Mouse (Mus musculus) intestine, postnatal 0 days (tissue): Measurements from ENCODE around the gene 2410004P03Rik. TPM values are rescaled to one million over a fixed set of nuclear protein-coding genes. Genes with fewer than 3 reads are reported as not detected.

Source experiments
- ATAC-seq: fragments of 200-750 bp; cut with Nextera tagmentation; 2 replicates; pipeline ENCODE4 v1.8.0; 2017; ENCODE audit warnings: mild to moderate bottlenecking, moderate TSS enrichment, moderate library complexity
- H3K27ac ChIP-seq: fragments of 300-500 bp; sonication (generic); 2 replicates; pipeline ENCODE4 v1.5.1; 2014; ENCODE audit warnings: mild to moderate bottlenecking, low read depth, low read length, moderate library complexity
- H3K27me3 ChIP-seq: fragments of 300-500 bp; sonication (generic); replicated peaks from 2 replicates; pipeline ENCODE4 v1.6.1; 2014; ENCODE audit warnings: low read length, mixed read lengths; ENCODE audit not compliant: control insufficient read depth, insufficient read depth
- H3K36me3 ChIP-seq: fragments of 300-500 bp; sonication (generic); 2 replicates; pipeline ENCODE4 v1.6.1; 2014; ENCODE audit warnings: mild to moderate bottlenecking, moderate library complexity; ENCODE audit not compliant: control insufficient read depth, insufficient read depth
- H3K4me1 ChIP-seq: fragments of 300-500 bp; sonication (generic); replicated peaks from 2 replicates; pipeline ENCODE4 v1.6.1; 2014; ENCODE audit warnings: antibody characterized with exemption, low read length, mixed read lengths; ENCODE audit not compliant: control insufficient read depth, insufficient read depth
- H3K4me2 ChIP-seq: fragments of 300-500 bp; sonication (generic); replicated peaks from 2 replicates; pipeline ENCODE4 v1.6.1; 2014; ENCODE audit warnings: low read depth, mild to moderate bottlenecking, moderate library complexity
- H3K4me3 ChIP-seq: fragments of 300-500 bp; sonication (generic); 2 replicates; pipeline ENCODE4 v1.5.1; 2014; ENCODE audit warnings: low read depth, low read length
- H3K9ac ChIP-seq: fragments of 300-500 bp; sonication (generic); 2 replicates; pipeline ENCODE4 v1.6.1; 2014; ENCODE audit warnings: mild to moderate bottlenecking, low read depth, low read length
- H3K9me3 ChIP-seq: fragments of 300-500 bp; sonication (generic); 2 replicates; pipeline ENCODE4 v1.6.1; 2016; ENCODE audit warnings: mixed run types; ENCODE audit not compliant: control insufficient read depth
- CTCF ChIP-seq: sonication (generic); IDR thresholded peaks from 2 replicates; pipeline ENCODE4 v1.5.1; 2016; ENCODE audit warnings: low read depth, mild to moderate bottlenecking, control low read depth, antibody characterized with exemption, moderate library complexity
- WGBS: fragments of 180-500 bp; shearing (Covaris S2); extraction: QIAGEN DNeasy Blood & Tissue Kit; methylation state at CpG from one replicate; pipeline ENCODE4 v1.1.7; 2014; 5-methylcytosine and 5-hydroxymethylcytosine counted together
- polyA plus RNA-seq: library from polyadenylated mRNA; unstranded; fragments of >200 nt; fragmentation: Nextera tagmentation; extraction: Ambion mirVana; gene quantifications from 2 replicates; pipeline ENCODE4 v1.2.1, GENCODE M21; 2015

2410004P03Rik gene
- polyA plus RNA-seq, 1 experiment from 2014 or later, result 0.18 TPM

DNA sequence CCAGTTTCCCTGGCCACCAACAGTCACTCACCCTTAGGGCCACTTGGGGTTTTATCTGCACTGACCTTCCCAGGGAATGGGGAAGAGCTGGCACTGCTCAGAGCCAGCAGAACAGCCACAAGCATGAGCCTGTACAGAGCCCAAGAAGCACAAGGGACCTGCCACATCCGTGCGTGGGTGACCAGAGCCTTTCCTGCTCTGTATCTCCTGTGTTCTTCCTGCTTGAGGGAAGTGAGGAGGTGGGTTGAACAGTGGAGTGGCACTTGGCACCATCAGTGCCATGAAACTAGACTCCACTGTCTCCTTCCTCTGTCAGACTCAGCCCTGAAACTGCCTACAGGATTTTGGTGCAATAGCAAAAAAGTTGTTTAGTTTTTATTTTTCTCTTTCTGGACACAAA is 41.1 kb upstream of the 2410004P03Rik start:
- H3K9ac ChIP-seq, result no peak overlapping the region
- no peak for ATAC-seq
- no peaks in the 10 kb centered on the region for H3K27me3 ChIP-seq
- H3K4me2 ChIP-seq, result no peak overlapping the region
- no peak overlapping the region for H3K4me3 ChIP-seq
- 67% methylated on average over 2 of the region's 2 CpGs for WGBS
- H3K36me3 ChIP-seq, result no peaks in the 10 kb centered on the region
- no peaks in the 10 kb centered on the region for H3K9me3 ChIP-seq
- H3K27ac ChIP-seq, result no peak overlapping the region
- H3K4me1 ChIP-seq, result no peaks in the 10 kb centered on the region
- no peak for TF ChIP-seq CTCF

DNA sequence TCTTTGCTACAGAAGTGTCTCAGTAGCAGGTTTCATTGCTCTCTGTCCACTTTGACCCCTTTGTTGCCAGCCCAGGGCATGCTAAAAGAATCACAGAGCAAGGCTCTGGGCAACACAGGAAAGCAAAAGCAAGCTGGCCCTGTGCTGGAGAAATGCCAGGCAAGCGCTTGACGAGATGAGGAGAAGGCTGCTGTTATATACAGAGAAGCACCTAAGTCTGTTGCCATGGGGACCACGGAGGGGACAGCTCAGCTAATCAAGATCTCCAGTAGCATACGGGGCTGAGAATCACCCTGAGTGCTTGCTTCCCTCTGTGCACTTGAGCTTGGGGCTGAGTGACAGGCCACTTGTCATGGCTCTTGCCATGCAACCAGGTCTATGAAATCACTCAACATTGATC is 39.5 kb upstream of the 2410004P03Rik start:
- Histone ChIP-seq H3K9ac (no peak overlapping the region), H3K27me3 (no peaks in the 10 kb centered on the region), H3K4me2 (no peak overlapping the region), H3K36me3 (no peaks in the 10 kb centered on the region), H3K4me3 (no peak overlapping the region), H3K4me1 (no peaks in the 10 kb centered on the region), H3K9me3 (no peaks in the 10 kb centered on the region), H3K27ac (no peak overlapping the region)
- WGBS, result 39% methylated on average over 4 of the region's 4 CpGs
- no peak for TF ChIP-seq CTCF
- no peak for ATAC-seq

GRCm38 (mm10) chr12:17049796-17050195 is 38.3 kb upstream of the 2410004P03Rik start:
- Histone ChIP-seq H3K36me3 (no peaks in the 10 kb centered on the region), H3K9me3 (no peaks in the 10 kb centered on the region), H3K27me3 (no peaks in the 10 kb centered on the region), H3K9ac (no peak overlapping the region), H3K4me1 (no peaks in the 10 kb centered on the region), H3K4me3 (no peak overlapping the region), H3K27ac (no peak overlapping the region), H3K4me2 (no peak overlapping the region)
- TF ChIP-seq CTCF, result peak; percentile 31; the same call in 1 of the 2 replicates
- WGBS, result 90% methylated on average over 1 of the region's 1 CpGs
- no peak for ATAC-seq

DNA sequence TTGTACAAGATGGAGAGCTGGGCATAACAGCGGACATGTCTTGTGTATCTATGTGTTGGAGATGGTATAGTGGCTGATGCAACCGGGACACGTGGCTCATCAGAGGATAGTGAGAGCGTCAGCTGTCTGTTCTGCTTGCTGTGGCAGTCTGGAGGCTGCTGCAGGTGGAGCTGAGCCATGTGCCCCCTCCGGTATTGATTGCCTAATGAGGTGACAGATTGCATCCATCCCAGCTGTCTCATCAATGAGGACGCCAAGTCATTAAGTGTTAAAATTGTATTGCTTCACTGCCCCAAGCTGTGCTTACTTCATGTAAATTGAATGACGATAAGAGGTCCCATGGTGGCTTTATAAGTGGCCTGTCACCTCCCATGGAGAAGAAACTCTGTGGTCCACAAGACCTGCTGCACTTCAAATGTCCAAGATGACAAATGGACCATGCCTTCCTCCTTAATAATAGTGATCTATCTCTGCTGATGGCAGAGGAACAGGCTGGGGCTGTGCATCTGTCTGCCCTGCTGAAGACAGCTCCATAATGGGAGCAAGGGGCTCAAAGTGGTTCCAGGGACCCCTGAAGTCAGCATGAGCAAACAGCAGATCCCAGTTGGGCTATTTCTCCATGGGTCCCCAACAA is 37.6 kb upstream of the 2410004P03Rik start:
- Histone ChIP-seq H3K27ac (no peak overlapping the region), H3K9me3 (no peaks in the 10 kb centered on the region), H3K4me1 (no peaks in the 10 kb centered on the region), H3K4me2 (no peak overlapping the region), H3K27me3 (no peaks in the 10 kb centered on the region), H3K9ac (no peak overlapping the region), H3K36me3 (no peaks in the 10 kb centered on the region), H3K4me3 (no peak overlapping the region)
- 79% methylated on average over 7 of the region's 7 CpGs for WGBS
- no peak for TF ChIP-seq CTCF
- ATAC-seq, result no peak

DNA sequence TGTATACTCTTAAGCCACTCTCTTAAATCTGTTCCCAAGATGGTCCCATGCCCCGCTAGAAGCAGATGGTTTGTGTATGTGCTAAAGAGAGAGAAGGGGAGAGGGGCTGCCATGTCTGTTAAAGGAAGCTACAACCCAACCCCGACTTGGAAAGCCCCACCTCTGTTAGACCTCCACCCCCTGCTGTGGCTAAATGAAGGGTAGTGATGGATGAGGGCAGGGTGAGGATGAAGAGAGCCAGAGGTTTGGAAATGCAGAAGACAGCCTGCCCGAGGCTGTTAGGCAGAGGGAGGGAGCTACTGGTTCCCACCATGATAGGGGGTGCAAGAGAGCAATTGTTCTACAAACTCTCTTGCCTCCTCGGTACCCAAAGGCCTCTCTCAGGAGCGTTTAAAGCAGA is 31.8 kb upstream of the 2410004P03Rik start:
- Histone ChIP-seq H3K27ac (no peak overlapping the region), H3K36me3 (no peaks in the 10 kb centered on the region), H3K4me3 (no peak overlapping the region), H3K9me3 (no peaks in the 10 kb centered on the region), H3K4me2 (no peak overlapping the region), H3K4me1 (no peaks in the 10 kb centered on the region), H3K9ac (no peak overlapping the region), H3K27me3 (no peaks in the 10 kb centered on the region)
- no peak for TF ChIP-seq CTCF
- 55% methylated on average over 5 of the region's 5 CpGs for WGBS
- no peak for ATAC-seq

- ATAC-seq, result no peak
- H3K27me3 ChIP-seq, result no peaks in the 10 kb centered on the region
Measured at GRCm38 (mm10) chr12:17040567-17040966, 29.0 kb upstream of the 2410004P03Rik start.

DNA sequence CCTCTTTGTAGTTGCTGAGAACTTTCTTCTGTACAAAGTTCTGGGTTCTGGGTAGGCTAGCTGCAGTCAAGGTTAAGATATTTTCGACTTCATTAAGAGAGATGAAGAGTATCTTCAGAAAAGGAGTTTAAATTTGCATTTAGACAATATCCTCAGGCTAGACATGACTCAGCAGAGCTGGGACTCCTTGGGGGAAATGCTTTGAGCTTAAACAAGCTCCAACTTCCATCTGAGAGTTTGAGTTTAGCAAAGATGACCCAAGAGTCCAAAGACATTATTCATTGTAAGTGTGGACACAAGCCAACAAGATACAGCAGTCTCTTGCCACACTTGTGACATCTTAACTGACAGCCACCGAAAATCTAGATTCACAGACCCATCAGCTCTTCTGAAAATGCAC is 27.9 kb upstream of the 2410004P03Rik start:
- H3K4me3 ChIP-seq, result no peak overlapping the region
- no peak for TF ChIP-seq CTCF
- no peaks in the 10 kb centered on the region for H3K4me1 ChIP-seq
- no peaks in the 10 kb centered on the region for H3K27me3 ChIP-seq
- H3K27ac ChIP-seq, result no peak overlapping the region
- no peaks in the 10 kb centered on the region for H3K36me3 ChIP-seq
- H3K9me3 ChIP-seq, result no peaks in the 10 kb centered on the region
- WGBS, result 80% methylated on average over 2 of the region's 2 CpGs
- no peak overlapping the region for H3K4me2 ChIP-seq
- H3K9ac ChIP-seq, result no peak overlapping the region
- ATAC-seq, result no peak

More at GRCm38 (mm10) chr12:17040567-17040966, 29.0 kb upstream of the 2410004P03Rik start:
- Histone ChIP-seq H3K9me3 (no peaks in the 10 kb centered on the region), H3K9ac (no peak overlapping the region), H3K36me3 (no peaks in the 10 kb centered on the region), H3K27ac (no peak overlapping the region), H3K4me2 (no peak overlapping the region), H3K4me3 (no peak overlapping the region), H3K4me1 (no peaks in the 10 kb centered on the region)
- TF ChIP-seq CTCF, result no peak
- WGBS, result 28% methylated on average over 1 of the region's 1 CpGs
